Mouse (Mus musculus) 3134 (cell line): ENCODE data around the gene Phldb3.

Source experiments
- DNase-seq: peaks from one replicate; pipeline ENCODE4 v3.0.0-alpha.2; 2011; ENCODE audit warnings: low spot score; ENCODE audit not compliant: insufficient read length; ENCODE audit errors: extremely low read depth

Gene Phldb3

DNA sequence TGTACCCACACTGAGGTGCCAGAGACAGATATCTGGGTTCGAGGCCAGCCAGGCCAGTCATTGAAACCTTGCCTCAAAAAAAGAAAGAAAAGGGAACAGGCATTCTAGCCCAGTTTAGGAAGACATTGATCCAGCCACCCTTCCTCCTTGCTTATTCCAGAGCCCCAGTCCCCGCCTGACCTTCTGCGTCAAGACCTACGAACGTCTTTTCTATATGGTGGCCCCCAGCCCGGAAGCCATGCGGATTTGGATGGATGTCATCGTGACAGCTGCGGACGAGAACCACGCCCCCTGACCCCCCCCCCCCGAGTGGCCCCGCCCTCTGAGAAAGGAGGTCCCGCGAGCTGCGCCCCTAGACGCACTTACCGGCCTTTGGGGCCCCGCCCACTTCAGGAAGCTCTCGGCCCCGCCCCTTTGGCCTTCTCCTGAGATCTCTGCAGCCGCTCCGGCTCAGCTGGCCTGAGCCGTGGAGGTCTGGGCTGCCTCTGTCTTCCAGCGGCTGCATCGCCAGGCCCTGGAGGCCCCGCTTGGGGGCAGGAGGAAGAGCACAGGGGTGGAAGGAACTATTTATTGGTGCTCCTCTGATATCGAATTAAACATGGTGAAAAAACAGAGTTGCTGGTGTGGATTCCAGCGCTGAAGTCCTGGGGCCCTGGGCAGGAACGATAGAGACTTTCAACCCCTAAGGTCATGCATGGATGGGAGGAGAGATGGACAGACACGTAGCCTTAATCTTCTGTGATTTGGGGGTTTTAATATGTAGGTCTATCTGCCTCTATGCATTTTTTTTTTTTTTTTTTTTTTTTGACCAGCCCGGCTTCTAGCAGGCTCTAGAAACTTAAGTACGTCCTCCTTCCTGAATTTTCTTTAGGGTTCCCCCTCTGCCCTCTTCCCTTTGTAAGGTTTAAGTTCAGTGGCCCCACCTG, 18.4 kb downstream of the Phldb3 start:
- no peak for DNase-seq

DNA sequence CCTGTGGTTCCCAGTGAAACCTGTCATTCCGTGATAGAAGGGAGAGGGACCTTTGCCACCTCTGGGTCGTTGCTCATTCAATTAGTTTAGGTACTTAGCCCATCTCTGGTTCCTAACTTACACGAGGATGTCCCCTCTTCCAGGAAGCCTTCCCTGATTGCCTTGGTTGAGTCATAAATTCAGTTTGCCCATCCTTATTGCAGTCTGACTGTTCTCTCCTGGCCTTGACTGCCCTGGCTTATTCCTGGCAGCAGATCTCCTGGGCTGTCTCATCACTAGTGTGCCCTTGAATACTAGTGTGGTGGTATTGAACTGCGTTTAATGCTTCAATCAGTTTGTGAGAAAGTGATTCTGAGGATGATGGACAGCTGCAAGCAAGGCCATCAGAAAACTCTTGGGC, 19.1 kb downstream of the Phldb3 start:
- no peak for DNase-seq

GRCm38 (mm10) chr7:24630116-24630880, 19.7 kb downstream of the Phldb3 start:
- no peak for DNase-seq

GRCm38 (mm10) chr7:24636264-24636663, 25.7 kb downstream of the Phldb3 start, which contains the start of gene Lypd3:
Lypd3 (plus strand) TSS chr7:24636550.
- DNase-seq, result no peak

- no peak for DNase-seq
Measured at GRCm38 (mm10) chr7:24637046-24637445, 26.5 kb downstream of the Phldb3 start.

DNA sequence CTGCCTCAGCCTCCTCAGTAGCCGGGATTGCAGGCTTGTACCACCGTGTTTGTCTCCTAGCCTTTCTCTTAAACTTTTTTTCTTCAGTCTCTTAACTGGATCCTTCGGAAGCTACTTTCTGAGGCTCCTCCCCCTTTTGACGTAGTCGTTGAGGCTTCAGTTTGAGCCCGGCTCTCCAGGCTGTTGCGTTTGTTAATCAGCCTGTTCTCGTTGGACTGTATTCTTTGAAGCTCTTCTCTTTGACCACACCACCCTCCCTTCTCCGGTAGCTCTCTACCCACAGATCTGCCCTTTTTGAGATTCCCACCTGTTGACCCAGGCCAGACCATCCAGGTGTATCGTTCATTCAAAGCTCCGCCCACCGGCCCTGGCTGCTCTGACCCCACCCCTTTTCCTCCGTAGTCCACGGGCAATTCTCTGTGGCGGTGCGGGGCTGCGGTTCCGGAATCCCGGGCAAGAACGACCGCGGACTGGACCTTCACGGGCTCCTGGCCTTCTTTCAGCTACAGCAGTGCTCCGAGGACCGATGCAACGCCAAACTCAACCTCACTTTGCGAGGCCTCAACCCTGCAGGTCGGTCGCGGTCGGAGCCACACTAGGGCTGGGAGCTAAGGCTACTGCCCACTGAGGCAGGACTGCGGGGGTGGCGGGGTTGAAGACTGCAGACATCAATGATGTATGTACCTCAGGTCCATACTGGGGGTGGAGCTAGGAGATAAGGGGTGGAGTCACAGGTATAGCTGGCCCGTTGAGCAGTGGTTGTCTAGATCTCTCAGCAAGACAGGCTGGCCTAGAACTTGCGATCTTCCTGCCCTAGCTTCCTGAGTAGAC, 27.7 kb downstream of the Phldb3 start:
- DNase-seq, result no peak

DNA sequence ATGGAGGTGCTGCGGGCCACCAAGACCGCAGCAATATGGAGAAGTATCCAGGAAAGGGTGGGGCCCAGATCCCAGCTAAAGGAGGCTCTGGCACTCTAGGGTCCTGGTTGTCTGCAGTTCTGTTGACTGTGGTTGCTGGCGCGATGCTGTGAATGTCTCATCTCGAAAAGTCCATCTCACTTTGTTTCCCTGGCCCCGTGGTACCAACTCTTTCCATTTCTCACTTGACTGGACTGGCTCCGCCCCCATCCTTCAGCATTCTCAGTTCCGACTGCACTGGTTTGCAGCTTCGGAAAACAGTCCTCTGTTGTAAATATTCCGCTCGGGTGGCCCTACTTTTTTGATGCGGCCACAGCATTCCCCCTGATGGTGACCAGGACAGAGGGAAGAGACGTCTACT, 29.9 kb downstream of the Phldb3 start:
- DNase-seq, result no peak

DNA sequence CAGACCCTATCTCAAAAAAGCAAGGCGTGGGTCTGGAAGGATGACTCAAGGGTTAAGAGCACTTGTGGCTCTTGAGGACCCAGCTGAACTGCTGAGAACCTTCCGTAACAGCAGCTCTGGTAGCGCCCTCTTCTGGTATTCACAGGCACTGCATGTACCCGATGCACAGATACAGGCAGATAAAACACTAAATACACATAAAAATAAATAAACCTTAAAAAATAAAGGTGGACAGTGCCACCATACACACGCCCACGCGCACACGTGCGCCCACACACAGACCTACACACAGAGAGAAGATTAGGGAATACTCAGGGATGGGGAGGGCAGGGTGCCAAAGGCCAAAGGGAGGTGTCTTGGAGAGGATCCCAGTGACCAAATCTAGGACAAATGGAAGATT, 31.9 kb downstream of the Phldb3 start:
- no peak for DNase-seq

DNA sequence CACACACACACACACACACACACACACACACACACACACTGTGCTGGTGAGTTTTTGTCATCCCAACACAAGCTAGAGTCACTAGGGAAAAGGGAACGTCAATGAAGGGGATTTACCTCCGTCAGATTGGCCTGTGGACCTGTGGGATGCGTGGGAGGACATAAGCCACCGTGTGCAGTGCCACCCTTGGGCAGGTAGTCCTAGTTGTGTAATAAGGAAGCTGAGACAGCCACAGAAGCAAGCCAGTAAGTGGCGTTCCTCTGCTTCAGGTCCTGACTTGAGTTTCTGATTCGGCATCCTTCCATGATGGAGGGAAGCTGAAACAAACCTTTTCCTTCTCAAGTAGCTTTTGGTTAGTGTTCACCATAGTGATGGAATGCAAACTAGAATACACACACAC, 33.9 kb downstream of the Phldb3 start:
- DNase-seq, result no peak

DNA sequence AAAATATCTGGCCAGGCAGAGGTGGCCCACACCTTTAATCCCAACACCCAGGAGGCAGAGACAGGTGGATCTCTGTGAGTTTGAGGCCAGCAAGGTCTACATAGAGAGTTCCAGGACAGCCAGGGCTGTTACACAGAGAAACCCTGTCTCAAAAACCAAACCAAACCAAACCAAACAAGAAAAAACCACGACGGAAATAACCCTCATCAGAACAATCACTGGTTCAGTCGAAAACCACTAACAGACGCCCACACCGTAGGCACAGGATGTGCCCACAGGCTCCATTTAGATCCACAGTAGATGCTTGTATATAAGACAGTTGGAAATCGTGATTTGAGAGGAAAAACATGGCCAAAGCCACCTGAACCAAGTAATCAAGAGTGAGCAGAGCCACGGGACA, 34.4 kb downstream of the Phldb3 start:
- DNase-seq, result no peak

GRCm38 (mm10) chr7:24646486-24646885, 35.9 kb downstream of the Phldb3 start:
- DNase-seq, result no peak

DNA sequence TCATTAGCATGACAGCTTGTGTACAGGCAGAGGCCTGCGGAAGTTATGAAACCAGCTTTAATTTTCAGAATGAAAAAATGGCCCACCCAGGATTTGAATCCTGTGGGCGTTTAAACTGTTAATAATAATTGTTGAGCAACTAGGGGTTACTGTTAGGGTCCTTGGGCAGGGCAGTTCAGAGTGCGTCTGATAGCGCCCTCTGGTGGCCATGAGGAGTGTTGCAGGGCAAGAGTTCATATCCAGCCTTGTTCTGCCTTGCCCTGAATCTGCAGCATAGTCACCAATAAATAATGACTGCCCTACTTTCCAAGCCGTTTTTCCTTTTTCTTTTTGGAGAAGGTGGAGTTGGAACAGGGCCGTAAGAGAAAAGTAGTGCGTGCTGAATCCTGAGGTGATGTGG, 43.1 kb downstream of the Phldb3 start:
- no peak for DNase-seq

GRCm38 (mm10) chr7:24659737-24660357, 49.3 kb downstream of the Phldb3 start:
- no peak for DNase-seq

DNA sequence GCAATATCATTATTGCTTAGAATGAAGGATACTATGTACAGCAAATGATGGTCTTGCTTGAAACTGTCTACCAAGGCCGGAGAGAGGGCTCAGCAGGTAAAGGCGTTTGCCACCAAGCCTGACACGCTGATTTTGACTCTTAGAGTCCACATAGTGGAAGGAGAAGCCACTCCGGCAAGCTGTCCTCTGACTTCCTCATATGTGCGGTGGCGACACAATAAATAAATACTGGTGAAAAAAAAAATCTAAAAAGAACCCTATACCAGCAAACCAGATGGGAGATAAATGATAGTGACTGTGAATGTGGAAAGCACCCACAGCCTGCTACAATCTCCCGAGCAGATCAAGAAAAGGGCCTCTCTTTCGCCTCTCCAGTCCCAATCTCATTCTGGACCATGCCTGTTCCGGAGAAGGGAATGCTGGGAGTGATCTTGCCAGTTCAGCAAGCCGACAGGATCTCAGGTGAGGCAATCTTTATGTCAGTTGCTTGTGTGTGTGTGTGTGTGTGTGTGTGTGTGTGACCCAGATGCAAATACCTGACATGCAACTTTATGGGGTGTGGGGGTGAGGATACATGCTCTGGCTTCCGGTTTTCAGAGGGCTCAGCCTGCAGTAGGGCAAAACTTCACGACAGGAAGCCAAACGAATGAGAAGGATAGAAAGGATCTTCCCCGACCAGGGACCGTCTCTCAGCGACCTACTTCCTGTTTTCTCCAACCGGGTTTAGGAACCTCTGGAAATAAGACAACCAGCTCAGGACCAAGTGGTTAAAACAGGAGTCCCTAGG, 50.7 kb downstream of the Phldb3 start:
- DNase-seq, result no peak

DNA sequence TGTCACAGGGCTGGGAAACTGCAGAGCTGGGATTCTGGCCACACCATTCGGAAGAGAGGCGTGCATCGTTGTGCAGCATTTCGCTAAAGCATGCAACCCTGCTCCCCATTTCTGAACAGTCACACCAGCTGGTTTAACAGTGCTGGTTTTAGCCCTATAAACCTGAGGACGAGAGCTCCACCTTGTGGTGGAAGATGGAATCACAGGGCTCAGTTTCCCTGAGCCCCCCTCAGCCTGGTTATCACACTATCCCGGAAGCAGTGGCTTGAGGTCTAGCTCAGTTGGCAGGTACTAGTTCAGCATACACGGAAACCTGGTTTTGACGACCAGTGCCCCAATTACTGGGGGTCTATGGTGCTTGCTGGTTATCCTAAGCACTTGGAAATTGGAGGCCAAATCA, 52.0 kb downstream of the Phldb3 start:
- peak; percentile 43 for DNase-seq

GRCm38 (mm10) chr7:24664301-24664700, 53.7 kb downstream of the Phldb3 start:
- no peak for DNase-seq

DNA sequence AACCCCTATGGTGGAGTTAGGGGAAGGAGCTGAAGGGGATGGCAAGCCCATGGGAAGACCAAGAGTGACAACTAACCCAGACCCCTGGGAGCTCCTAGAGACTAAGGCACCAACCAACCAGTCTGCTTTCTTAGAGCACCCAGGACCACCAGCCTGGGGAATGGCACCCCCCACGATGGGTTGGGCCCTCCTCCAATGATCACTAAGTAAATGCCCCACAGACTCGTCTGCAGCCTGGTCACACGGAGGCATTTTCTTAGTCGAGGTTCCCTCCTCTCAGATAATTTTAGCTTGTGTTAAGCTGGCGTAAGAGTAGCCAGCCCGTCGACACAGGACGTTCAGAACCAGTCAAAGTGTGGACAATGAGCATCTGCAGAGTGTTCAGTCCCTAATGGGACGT, 54.4 kb downstream of the Phldb3 start:
- no peak for DNase-seq

- no peak for DNase-seq
Measured at GRCm38 (mm10) chr7:24671944-24672439, 61.4 kb downstream of the Phldb3 start.

- no peak for DNase-seq
Measured at GRCm38 (mm10) chr7:24676575-24676974, 66.0 kb downstream of the Phldb3 start, which contains the start of gene Tex101. Tex101 (minus strand) TSS chr7:24676675.
